Mouse (Mus musculus): Measurements from ENCODE around the gene Adamts2. TPM values are rescaled to one million over a fixed set of nuclear protein-coding genes. Genes with fewer than 3 reads are reported as not detected.

Gene Adamts2
- total RNA-seq, 2 experiments from 2014 or later: not detected

GRCm38 (mm10) chr11:50718862-50719261, 117.0 kb downstream of the Adamts2 start:
- no peak for ATAC-seq (replicated peaks; ENCODE audit: poor library complexity, severe bottlenecking)

GRCm38 (mm10) chr11:50720421-50720820, 118.5 kb downstream of the Adamts2 start:
- no peak for ATAC-seq (replicated peaks; ENCODE audit: poor library complexity, severe bottlenecking)

- 0 out of 2 replicates have a peak, but pooled peaks have one; percentile 12 for ATAC-seq (replicated peaks; ENCODE audit: poor library complexity, severe bottlenecking)
Observed at GRCm38 (mm10) chr11:50720856-50721550, 119.1 kb downstream of the Adamts2 start.

GRCm38 (mm10) chr11:50725595-50725994, 123.7 kb downstream of the Adamts2 start:
- ATAC-seq (replicated peaks; ENCODE audit: poor library complexity, severe bottlenecking): no peak

GRCm38 (mm10) chr11:50726035-50726434, 124.2 kb downstream of the Adamts2 start:
- ATAC-seq (replicated peaks; ENCODE audit: poor library complexity, severe bottlenecking): no peak

- ATAC-seq (replicated peaks; ENCODE audit: poor library complexity, severe bottlenecking): no peak
Observed at GRCm38 (mm10) chr11:50733146-50733545, 131.3 kb downstream of the Adamts2 start.

GRCm38 (mm10) chr11:50734129-50734528, 132.2 kb downstream of the Adamts2 start:
- ATAC-seq (replicated peaks; ENCODE audit: poor library complexity, severe bottlenecking): no peak

- peak; percentile 66 for ATAC-seq (replicated peaks; ENCODE audit: poor library complexity, severe bottlenecking)
Observed at GRCm38 (mm10) chr11:50736548-50736947, 134.7 kb downstream of the Adamts2 start.

GRCm38 (mm10) chr11:50738436-50738835, 136.6 kb downstream of the Adamts2 start:
- no peak for ATAC-seq (replicated peaks; ENCODE audit: poor library complexity, severe bottlenecking)

GRCm38 (mm10) chr11:50739453-50739852, 137.6 kb downstream of the Adamts2 start:
- ATAC-seq (replicated peaks; ENCODE audit: poor library complexity, severe bottlenecking): no peak

GRCm38 (mm10) chr11:50742146-50742545, 140.3 kb downstream of the Adamts2 start:
- ATAC-seq (replicated peaks; ENCODE audit: poor library complexity, severe bottlenecking): no peak

- ATAC-seq (replicated peaks; ENCODE audit: poor library complexity, severe bottlenecking): no peak
Observed at GRCm38 (mm10) chr11:50744971-50745370, 143.1 kb downstream of the Adamts2 start.

- no peak for ATAC-seq (replicated peaks; ENCODE audit: poor library complexity, severe bottlenecking)
Observed at GRCm38 (mm10) chr11:50746508-50746907, 144.6 kb downstream of the Adamts2 start.

GRCm38 (mm10) chr11:50750983-50751585, 149.2 kb downstream of the Adamts2 start:
- no peak for ATAC-seq (replicated peaks; ENCODE audit: poor library complexity, severe bottlenecking)

GRCm38 (mm10) chr11:50757741-50758140, 155.9 kb downstream of the Adamts2 start:
- no peak for ATAC-seq (replicated peaks; ENCODE audit: poor library complexity, severe bottlenecking)

GRCm38 (mm10) chr11:50766461-50766860, 164.6 kb downstream of the Adamts2 start:
- ATAC-seq (replicated peaks; ENCODE audit: poor library complexity, severe bottlenecking): no peak

- no peak for ATAC-seq (replicated peaks; ENCODE audit: poor library complexity, severe bottlenecking)
Observed at GRCm38 (mm10) chr11:50767039-50767438, 165.2 kb downstream of the Adamts2 start.

GRCm38 (mm10) chr11:50768995-50769749, 167.3 kb downstream of the Adamts2 start:
- peak; percentile 84 for ATAC-seq (replicated peaks; ENCODE audit: poor library complexity, severe bottlenecking)

- ATAC-seq (replicated peaks; ENCODE audit: poor library complexity, severe bottlenecking): no peak
Observed at GRCm38 (mm10) chr11:50771006-50771405, 169.1 kb downstream of the Adamts2 start.

- no peak for ATAC-seq (replicated peaks; ENCODE audit: poor library complexity, severe bottlenecking)
Observed at GRCm38 (mm10) chr11:50797674-50798073, 195.8 kb downstream of the Adamts2 start.

GRCm38 (mm10) chr11:50798836-50799235, 197.0 kb downstream of the Adamts2 start:
- no peak for ATAC-seq (replicated peaks; ENCODE audit: poor library complexity, severe bottlenecking)
